Mouse (Mus musculus) retina, postnatal 1 day (tissue): ENCODE data around the gene Nup205.

Experiments used
- DNase-seq: peaks from one replicate; pipeline ENCODE4 v3.0.0-alpha.2; 2012

Gene Nup205

GRCm38 (mm10) chr6:35288920-35289319 is 111.7 kb downstream of the Nup205 start:
- peak; percentile 93 for DNase-seq

GRCm38 (mm10) chr6:35289676-35290075 is 112.5 kb downstream of the Nup205 start:
- DNase-seq = peak; percentile 44

- DNase-seq = peak; percentile 23
These were observed 117.7 kb downstream of the Nup205 start for GRCm38 (mm10) chr6:35294964-35295363.

GRCm38 (mm10) chr6:35297001-35297400 is 119.8 kb downstream of the Nup205 start:
- no peak for DNase-seq
